Mouse (Mus musculus) heart, postnatal 0 days (tissue): ENCODE data around the gene Coil.

ENCODE experiments used
- CTCF ChIP-seq: IDR thresholded peaks from 2 replicates; pipeline ENCODE4 v1.5.1; 2016; ENCODE audit warnings: antibody characterized with exemption, control low read depth, low read depth
- EP300 ChIP-seq: IDR thresholded peaks from 2 replicates; pipeline ENCODE4 v1.6.1; 2016; ENCODE audit warnings: antibody characterized with exemption, low read depth

DNA sequence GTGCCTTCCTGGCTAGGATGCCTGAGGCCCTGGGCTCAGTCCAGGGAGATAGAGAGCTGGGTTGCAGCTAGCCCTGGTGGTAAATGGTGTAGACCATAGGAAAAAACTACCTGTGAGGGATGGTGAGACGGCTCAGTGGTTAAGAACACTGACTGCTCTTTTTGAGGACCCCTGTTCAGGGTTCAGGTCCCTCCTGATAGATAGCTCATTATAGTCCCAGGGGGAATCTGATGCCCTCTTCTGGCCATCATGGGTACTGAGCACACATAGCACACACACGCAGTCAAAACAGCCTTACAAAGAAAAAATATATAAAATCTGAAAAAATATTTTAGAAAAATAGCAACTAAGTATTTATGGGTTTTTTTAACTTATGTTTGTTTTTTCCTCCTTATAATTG, 6.3 kb downstream of the Coil start:
- TF ChIP-seq CTCF (peak; percentile 19; the same call in 1 of the 2 replicates), EP300 (no peak)
